10 mouse cellular contexts compared by ENCODE assay signal in the genomic region with DNA sequence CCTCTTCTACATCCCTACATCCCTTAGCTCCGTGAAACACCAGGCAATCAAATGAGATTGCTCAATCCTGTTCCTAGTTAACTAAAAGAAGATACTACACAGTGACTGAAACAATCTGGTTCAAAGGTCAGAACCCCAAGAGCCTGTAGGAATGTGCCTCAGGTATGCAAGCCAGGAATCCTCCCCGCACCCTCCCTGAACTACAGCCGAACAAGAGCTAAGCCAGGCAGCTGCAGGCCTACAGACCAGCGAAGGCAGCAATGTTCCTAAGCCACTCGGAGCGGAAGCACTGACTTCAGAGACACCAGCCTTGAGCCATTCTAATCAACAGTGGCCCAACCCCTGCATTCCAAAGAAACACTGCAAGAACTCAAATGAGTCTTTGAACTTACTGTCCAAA. TPM values are rescaled to one million over a fixed set of nuclear protein-coding genes. Genes with fewer than 3 reads are reported as not detected.
A peak's percentile ranks its signal among the peaks of the same experiment; 100 is the strongest.
DNase-seq lines count a peak whose midpoint lies in the region; ATAC-seq and TF ChIP-seq lines count a peak whose summit lies in the region.
"Had no signal": no experiment of that assay in that cellular context is flagged by ENCODE, and none has a peak within 500 bp of the region (broad histone marks: within the 10 kb centered on the region; RNA-seq: fewer than 3 reads in every experiment).

No protein-coding gene starts in this region.

- peaks cover 98% of the 10 kb centered on the region for H3K4me1 ChIP-seq in heart, embryonic 13.5 days
- H3K4me1 ChIP-seq in small intestine, adult 2 months (ENCODE audit: control insufficient read depth, insufficient read depth, insufficient read length, low read length) = peaks cover 46% of the 10 kb centered on the region
- H3K4me1 ChIP-seq: hindbrain, embryonic 15.5 days had no signal

- DNase-seq in heart, postnatal 36 days = no peak
- peak; percentile 55 for DNase-seq in gonadal fat pad, adult 2 months (ENCODE audit: low read depth)
- DNase-seq in kidney, postnatal 14 days = peak; percentile 82
- no peak for DNase-seq in left cerebral cortex, adult 8-10 months (ENCODE audit: low spot score in 2 of 2)
- DNase-seq in adrenal gland, postnatal 36 days = no peak

- intact Hi-C loops in heart, postnatal 36 days (cut with DNase I) = no loop called here

- no peak for ATAC-seq in heart, embryonic 13.5 days (ENCODE audit: extremely low read depth, insufficient number of reproducible peaks, low FRiP score, low TSS enrichment)
- no peak for ATAC-seq in CD4-positive, CD25-positive, alpha-beta regulatory T cell, adult 4 months

- no peak for TF ChIP-seq POLR2A in small intestine, adult 2 months (IDR thresholded peaks at IDR 0.05; ENCODE audit: low read depth, low read length)

- H3K9me3 ChIP-seq in heart, embryonic 13.5 days = no peaks in the 10 kb centered on the region
- H3K9me3 ChIP-seq: embryonic facial prominence, embryonic 12.5 days; hindbrain, embryonic 15.5 days had no signal

- H3K4me2 ChIP-seq in heart, embryonic 13.5 days = peak overlapping the region; percentile 47; the same call in 1 of the 2 replicates
- H3K4me2 ChIP-seq: embryonic facial prominence, embryonic 12.5 days; hindbrain, embryonic 15.5 days had no signal

- no peaks in the 10 kb centered on the region for H3K36me3 ChIP-seq in heart, embryonic 13.5 days
- H3K36me3 ChIP-seq in small intestine, adult 2 months (ENCODE audit: control insufficient read depth, insufficient read depth, low read length) = no peaks in the 10 kb centered on the region
- H3K36me3 ChIP-seq: embryonic facial prominence, embryonic 12.5 days; hindbrain, embryonic 15.5 days had no signal

- H3K27ac ChIP-seq in heart, embryonic 13.5 days (replicated peaks) = peak overlapping the region; percentile 92
- H3K27ac ChIP-seq in small intestine, adult 2 months (ENCODE audit: insufficient read depth, low read depth, low read length) = peak overlapping the region; percentile 68
- H3K27ac ChIP-seq: embryonic facial prominence, embryonic 12.5 days; hindbrain, embryonic 15.5 days had no signal

- no peak overlapping the region for H3K4me3 ChIP-seq in heart, embryonic 13.5 days
- no peak overlapping the region for H3K4me3 ChIP-seq in small intestine, adult 2 months (ENCODE audit: low read depth, low read length)
- H3K4me3 ChIP-seq: embryonic facial prominence, embryonic 12.5 days; hindbrain, embryonic 15.5 days had no signal

- H3K9ac ChIP-seq in heart, embryonic 13.5 days = peak overlapping the region; percentile 24; the same call in 1 of the 2 replicates
- H3K9ac ChIP-seq: embryonic facial prominence, embryonic 12.5 days; hindbrain, embryonic 15.5 days had no signal

- 21% methylated on average over 6 of the region's 6 CpGs for WGBS in heart, embryonic 13.5 days
- 25% methylated on average over 6 of the region's 6 CpGs for WGBS in small intestine, adult 2 months

- H3K27me3 ChIP-seq in heart, embryonic 13.5 days (replicated peaks) = no peaks in the 10 kb centered on the region
- no peaks in the 10 kb centered on the region for H3K27me3 ChIP-seq in small intestine, adult 2 months (ENCODE audit: control insufficient read depth, insufficient read depth, low read length)
- H3K27me3 ChIP-seq: embryonic facial prominence, embryonic 12.5 days; hindbrain, embryonic 15.5 days had no signal

- no peak for TF ChIP-seq CTCF in small intestine, adult 2 months (IDR thresholded peaks at IDR 0.05; ENCODE audit: extremely low read depth, insufficient read length, insufficient replicate concordance, low read depth, low read length)

RNA-seq across cellular contexts. Expression of gene Pacsin2, which starts 20.0 kb away (rescaled TPM):
- polyA plus RNA-seq in heart, embryonic 13.5 days (2015; fragmentation: Nextera tagmentation; extraction: Ambion mirVana) = 56.8 and 57.8 TPM in 2 replicates
- 100 to 1,000 TPM; 174 to 191 TPM for total RNA-seq in heart, postnatal 36 days (2021)
- 39.6 and 42.9 TPM in 2 replicates for polyA plus RNA-seq in gonadal fat pad, adult 2 months (2012; rRNA removed)
- 32.5 and 73.5 TPM in 2 replicates for polyA plus RNA-seq in small intestine, adult 2 months (2012; rRNA removed)
- 100 to 1,000 TPM in 2 of 4 experiments, 10 to 100 TPM in 2; 86.2 to 103 (median 98.5) TPM for total RNA-seq in left cerebral cortex, adult 8-10 months (2022)
- polyA plus RNA-seq in CD4-positive, CD25-positive, alpha-beta regulatory T cell, adult 4 months (2017; shearing (Covaris generic)) = 10 to 100 TPM; 18.3 to 26.6 TPM
- 10 to 100 TPM; 85.6 to 94.3 TPM for total RNA-seq in adrenal gland, postnatal 36 days (2021)

Comparison
In these comparisons a context has a peak if more than half of its experiments do, and no peak if none do; other contexts are left out.
1. DNase-seq: peak in gonadal fat pad, adult 2 months (single experiment) and kidney, postnatal 14 days (single experiment); none in heart, postnatal 36 days (0 of 2), left cerebral cortex, adult 8-10 months (0 of 2) and adrenal gland, postnatal 36 days (0 of 2).